Mouse (Mus musculus) testis, postnatal 10 days (tissue): Measurements from ENCODE around the gene A930009A15Rik.

ENCODE experiments used
- DNase-seq: peaks from one replicate; pipeline ENCODE4 v3.0.0; 2021; ENCODE audit warnings: low spot score

Gene A930009A15Rik

DNA sequence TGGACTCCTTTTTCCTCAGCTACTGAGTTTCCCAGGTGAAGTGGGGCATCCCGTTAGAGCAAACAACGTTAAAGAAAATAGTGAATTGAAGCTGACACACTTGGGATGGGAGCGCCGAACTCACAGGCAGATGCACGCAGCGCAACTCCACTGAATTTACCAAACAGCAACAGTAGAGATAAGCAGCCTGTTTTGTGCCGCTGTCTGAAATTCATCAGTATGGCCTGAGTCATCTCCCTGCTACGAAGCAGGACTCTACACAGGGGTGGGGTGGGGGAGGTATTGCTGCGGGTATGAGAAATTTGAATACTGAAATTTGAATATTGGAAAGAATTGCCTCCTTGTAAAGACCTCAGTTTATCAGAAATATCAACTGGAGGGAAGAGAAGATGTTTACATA is 12.2 kb downstream of the A930009A15Rik start:
- no peak for DNase-seq

DNA sequence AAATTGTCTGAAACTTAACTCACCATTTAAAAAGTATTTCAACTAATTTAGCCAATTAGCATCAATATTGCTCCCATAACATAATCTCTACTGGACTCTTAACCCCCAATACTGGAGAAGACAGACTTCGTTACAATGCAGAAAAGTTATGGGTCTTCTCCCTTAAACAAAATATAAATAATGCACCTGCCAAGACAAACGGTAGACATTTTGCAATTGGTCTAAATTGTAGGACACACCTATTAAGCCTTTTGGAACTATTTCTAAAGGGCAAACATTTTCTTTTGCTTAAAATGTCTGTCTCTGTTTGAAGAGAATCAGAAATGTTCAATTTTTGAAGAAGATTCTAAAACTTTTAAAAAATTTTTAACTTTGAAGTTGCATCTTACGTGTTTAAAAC is 13.3 kb downstream of the A930009A15Rik start:
- no peak for DNase-seq

DNA sequence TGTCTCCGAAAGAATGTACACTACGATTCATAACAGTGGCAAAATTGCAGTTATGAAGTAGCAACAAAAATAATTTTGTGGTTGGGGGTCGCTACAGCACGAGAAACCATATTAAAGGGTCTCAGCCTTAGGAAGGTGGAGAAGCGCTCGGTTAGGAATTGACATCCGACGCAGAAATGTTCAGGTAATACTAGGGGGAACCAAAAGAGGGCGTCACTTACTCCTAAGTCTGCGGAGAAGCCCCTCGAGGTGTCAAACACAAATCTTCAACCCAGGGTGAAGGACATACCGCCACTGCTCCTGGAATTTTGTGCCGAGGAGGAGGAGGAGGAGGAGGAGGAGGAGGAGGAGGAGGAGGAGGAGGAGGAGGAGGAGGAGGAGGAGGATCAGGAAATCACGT is 14.9 kb downstream of the A930009A15Rik start:
- no peak for DNase-seq

DNA sequence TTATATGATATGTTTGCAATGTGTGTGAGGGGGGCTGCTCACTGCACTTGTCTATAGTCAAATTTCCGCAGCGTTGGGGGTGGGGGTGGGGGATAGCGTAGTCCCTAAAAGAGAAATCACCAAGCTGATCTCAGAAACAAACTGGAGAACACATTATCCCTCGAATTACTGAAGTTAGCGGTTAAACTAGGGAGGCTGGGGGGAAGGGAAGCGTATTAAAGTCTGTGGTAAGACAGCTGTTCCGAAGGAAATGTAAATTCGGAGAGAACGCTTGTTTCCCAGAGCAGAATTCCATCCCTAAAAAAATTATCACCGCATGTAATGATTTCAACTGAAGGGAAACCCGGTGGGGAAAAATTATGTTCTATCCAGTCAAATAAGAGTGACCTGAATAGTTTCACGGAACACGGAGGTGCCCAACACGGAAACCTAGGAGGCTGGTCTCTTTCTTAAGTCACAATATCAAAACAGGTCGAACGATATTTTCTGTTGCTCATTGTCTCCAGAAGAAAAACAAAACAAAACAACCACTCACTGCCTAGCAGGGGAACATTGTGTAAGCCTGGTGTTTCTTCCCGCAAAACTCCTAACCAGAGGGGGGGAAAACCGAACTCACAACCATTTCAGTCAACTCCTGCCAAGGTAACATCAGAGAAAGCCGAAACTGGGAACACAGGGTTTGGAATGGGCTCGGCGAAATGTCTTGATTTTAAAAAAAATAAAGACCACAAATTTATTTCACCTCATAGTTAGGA is 15.9 kb downstream of the A930009A15Rik start:
- DNase-seq, result no peak

DNA sequence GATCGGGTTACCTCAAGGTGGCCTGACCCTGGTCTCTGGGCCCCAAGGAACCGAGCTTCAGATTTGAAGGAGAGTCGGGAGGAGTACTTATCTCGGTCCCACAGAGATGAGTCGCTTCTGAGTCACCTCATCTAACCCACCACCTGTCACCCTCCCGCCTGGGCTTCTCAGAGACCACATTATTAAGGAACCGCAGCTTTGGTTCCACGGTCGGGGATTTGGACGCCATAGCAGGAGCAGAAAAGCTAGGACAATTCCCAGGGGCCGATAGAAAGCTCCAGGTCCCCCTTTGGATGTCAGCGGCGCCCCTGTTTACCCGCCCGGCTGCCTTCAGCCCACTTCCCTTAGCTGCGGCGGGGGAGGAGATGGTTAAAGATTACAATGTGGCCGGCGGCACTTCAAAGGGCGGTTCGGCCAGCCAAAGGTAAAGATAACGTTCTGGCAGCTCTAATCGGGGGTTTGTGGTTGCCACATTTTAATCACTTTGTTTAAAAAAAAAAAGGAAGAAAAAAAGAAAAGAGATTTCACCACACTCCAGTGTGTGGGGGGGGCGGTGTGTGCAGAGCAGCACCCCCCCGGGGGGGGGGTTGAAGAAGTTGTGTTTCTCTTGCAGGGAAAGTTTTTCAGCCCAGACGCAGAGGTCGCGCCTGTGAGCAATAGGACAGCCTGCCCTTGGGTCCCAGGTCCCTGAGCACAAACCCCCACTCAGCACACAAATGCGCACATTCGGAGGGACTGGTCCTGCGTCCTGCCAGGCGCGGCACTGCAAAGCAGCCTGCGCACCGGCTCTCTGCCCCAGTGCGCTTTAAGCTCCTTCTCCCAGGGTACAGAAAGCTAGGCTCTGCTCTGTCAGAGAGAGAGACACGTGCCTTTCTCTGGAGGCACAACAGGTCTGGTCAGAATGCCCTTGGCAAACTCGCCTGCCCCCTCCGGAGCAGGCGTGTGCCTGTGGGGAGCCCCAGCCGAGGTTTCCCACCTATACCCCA is 16.8 kb downstream of the A930009A15Rik start:
- DNase-seq, result peak; percentile 54

DNA sequence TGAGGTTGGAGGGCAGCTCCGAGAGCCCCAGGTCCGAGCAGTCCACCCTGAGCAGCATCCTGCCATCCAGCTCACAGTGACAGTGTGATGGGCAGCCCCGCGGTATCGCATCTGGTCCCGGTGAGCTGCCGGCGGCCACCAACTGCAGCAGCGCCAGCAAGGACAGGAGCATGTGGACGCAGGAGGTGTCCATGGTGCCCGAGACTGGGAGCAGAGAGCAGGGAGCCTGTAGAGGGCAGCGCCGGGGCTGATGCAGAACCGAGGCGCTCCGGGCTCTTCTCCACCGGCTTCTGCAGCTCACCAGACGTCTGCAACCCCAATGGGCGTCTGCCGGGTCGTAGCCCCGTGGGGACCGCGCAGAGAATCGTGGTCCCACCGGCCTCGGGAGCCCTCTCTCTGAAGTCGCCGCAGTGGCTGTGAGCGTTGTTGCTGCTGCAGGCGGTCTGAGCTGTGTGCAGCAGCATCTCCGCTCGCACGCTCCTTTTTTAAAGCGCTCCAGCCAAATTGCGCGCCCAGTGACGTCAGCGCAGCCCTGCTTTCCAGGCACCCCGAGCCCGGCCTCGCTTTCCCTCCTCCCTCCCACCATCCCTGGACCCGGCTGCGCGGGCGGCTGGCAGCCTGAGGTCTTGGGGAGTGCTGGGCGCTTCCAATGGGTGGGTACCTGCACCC is 17.6 kb downstream of the A930009A15Rik start, which contains the start of gene Lgr5:
Lgr5 (minus strand) TSS at position 480 of the 669 bp plus-strand sequence.
- peak; percentile 64 for DNase-seq

DNA sequence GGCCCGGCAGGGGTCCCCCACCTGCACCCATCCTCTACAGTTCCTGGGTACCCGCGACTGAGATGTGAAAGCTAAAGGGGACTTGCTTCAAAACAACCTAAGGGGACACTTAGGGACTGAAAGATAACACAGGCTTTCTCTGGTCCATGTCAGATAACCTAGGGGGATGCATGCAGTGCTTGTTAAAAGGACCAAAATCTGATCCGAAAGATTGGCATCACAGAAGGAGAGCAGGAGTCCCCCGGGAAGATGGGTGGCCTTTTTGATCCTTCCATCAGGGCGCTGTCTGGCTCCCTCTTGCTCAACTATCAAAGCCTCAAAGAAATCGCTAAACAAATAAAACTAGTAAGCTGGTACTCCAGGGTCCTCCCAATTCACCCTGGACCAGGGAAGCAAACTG is 18.2 kb downstream of the A930009A15Rik start:
- DNase-seq, result no peak

DNA sequence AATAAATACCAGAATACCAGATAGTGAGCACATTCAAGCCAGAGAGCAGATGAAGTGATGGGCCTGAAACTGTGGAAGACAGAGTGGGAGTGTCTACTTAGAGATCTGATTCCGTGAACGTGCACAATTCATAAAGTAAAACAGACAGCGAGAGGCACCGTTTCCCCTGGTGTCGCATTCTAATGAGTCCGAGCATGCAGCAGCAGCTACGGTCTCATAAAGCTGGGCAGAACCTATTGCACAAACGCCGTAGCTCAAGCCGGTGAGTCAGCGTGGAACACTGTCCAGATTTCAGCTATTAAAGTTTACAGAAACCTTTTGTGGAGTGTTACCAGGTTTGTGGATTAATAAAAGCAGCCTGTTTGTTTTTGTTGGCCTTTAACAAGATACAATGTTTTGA is 23.4 kb downstream of the A930009A15Rik start:
- DNase-seq, result no peak

DNA sequence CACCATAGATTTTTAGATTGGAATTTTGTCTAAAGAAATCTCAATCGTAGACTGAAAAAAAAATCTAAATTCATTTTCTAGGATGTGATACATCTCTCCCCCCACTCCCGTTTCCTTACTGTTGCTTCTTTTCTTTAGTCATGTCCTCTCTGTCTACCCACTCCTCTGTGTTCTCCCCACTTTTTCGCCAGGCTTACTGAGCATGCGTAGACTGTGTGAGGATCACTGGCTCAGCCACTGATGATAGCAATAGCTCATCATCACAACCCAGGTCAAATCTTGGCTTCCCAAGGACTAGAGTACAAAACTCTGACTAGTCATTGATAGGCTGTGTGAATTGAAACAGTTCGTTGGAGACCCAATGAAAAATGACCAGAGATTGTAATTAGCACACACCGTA is 23.9 kb downstream of the A930009A15Rik start:
- DNase-seq, result no peak

DNA sequence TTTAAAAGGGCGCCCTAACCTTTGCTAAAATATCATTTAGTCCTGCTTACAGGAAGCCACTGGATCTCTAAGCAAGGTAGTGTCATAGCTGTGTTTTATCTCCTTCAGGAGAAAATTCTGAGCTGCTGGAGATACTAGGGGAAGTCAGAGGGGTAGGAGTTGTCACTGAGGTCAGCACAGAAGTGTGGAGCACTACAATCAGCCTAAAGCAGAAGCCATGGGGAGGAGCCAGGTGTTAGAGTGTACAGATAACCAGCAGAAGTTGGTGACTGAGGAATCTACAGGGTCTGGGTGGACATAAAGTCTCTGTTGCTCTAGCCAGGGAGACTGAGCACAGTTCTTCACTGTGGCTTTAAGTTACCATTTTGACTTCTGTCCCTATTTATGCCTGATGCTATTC is 26.0 kb downstream of the A930009A15Rik start:
- DNase-seq, result no peak

DNA sequence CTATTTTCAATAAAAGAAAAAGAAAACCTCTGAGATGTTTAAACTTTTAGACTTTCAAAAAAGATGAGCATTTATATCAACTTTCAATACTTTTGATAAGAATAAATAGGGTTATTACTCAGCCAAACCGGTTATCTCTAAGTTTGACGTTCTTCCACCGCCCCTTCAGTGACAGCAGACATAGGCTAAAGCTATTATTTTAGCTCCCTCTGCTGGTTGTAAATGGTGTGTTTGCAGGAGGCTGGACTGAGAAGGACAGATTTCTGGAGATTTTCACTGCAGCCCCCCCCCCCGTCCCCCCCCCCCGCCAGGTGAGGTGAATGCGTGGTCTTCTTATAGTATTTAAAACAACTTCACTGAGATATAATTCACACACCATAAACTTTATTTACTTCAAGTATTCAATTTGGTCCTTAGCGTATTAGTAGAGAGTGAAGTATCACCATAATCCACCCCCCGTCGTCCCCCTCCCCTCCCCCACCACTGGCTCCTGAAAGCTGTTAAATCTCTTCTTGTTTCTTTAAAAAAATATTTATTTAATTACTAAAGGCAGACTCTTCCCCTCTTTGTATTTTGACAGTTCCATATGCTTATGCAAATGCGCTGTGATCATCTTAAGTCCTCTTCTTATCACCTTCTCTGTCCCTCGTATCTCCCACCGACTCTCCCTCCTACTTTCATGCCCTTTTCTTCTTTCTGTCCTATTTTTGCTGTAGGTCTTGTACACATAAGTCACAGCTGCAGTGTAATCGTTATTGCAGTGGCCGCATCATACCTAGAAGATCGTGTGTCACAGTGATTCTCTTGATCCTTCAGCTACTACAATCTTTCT is 47.9 kb downstream of the A930009A15Rik start:
- no peak for DNase-seq

DNA sequence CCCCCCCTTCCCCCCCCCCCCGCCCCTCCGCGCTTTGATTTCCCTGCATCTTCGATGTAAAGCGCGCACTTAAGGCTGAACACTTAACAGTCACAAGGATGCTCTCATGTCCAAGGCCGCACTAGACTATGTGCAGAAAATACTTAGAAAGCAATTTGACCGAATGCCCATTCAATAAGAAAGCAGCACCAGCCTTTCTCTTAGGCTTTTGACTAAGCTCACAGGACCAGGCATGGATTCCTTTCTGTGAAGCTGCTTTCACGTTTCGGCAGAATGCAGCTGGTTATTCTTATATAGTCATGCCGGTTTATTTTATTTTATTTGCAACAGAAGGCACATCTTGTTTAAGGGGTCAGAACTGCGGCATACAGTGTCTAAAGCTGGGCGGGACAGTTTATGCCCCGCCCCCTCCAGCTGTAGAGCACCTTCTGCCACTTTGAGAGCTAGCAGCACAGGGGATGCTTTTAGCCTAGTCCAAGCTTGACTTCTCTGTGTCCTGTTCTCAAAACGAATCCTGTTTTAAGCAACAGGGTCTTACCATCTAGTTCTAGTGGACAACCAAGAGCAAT is 48.6 kb downstream of the A930009A15Rik start:
- DNase-seq, result no peak

DNA sequence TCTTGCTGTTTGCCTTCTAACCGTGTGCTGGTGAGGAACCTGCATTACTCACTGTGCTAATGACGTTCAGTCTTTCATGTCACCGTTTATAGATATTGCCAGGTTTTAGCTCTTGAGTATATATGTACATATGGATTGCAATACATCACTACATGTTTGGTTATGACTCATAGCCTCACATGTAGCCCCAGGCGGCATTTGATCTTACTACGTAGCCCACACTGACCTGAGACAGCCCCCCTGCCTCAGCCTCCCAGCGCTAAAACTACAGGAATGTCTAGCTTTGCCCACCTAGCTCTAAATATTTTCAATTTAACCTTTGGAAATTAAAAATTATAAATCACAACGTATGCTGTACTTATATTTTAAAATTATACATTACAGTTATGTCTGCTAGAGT is 53.7 kb downstream of the A930009A15Rik start:
- no peak for DNase-seq

DNA sequence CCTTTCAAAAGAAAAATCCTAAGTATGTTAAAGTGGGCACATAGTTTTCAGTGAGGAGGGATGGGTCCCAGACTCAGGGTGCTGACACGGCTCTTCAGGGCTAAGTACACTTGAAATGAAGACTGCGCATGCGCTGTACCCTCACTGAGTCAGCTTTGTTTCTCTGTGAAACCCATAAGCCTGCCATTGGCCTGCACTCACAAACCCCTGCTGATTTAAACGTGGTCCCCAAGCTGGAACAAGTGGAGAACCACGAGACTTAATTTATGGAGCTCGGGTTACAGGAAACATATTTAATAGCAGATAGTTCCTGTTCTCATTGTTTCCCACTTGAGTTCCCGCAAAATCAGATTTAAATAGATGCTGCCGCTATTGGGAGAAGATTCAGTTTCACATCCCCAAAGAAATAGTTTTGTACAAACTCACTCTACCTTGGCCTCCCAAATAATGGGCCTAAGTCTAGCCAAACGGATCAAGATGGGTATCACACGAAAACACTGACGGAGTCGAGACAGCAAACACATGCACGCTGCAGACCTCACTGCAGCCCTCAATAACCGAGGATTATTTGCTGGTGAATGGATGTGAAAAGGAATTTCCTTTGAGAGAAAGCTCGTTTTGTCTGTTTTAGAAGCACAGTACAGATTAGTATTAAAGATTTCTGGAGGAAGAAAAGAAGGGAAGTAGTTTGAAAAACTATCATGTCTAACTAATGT is 54.3 kb downstream of the A930009A15Rik start:
- DNase-seq, result no peak

DNA sequence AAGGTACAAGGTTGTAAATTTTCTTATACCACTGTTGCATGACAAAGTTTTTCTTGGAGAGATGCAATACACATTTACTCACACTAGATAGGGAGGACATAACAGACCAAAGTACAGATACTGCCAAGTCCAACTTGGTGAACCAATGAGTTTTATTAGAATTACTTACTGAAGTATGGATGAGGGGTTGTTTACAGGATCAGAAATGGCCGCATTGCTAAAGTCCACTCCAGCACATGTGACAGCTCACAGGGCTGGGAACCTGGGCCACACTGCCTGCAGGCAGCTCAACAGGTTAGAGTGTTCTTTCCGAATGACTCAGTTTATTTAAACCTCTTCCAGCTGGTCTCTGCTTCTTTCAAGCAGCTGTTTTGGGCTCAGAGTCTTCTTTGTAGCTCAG is 55.2 kb downstream of the A930009A15Rik start:
- no peak for DNase-seq

DNA sequence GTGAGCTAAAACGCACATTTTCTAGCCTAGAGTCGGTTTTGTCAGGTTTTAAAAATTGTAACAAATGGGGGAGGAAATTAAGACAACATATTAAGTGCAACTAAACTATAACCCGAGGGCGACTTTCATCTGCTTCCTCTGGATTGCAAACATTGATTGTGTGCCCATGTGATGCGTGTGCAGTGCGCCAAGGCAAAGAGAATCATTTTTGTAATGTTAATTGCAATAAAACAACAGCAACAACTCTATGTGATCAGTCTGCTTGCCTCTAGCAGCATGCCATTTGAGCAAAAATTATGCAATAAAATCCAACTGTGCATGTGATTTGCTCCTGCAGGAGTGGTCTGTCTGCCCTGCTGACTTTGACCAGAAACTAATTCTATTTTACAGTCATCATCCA is 56.9 kb downstream of the A930009A15Rik start:
- no peak for DNase-seq
